Mouse (Mus musculus): ENCODE data around the gene Trim43b. TPM values are rescaled to one million over a fixed set of nuclear protein-coding genes. Genes with fewer than 3 reads are reported as not detected.
"Not testable (repeated sequence)": the region's sequence is repeated elsewhere in the genome, so short reads cannot be mapped to it uniquely, and the experiment has no call there.

The Trim43b gene
- polyA plus RNA-seq (2015; fragmentation: Nextera tagmentation; extraction: Ambion mirVana) = not detected in 2 replicates

- not testable (repeated sequence) for H3K4me1 ChIP-seq (replicated peaks; ENCODE audit: control insufficient read depth, insufficient read depth, low read length); ATAC-seq (ENCODE audit: low read depth); H3K9me3 ChIP-seq (ENCODE audit: control insufficient read depth, low read length); H3K9ac ChIP-seq (ENCODE audit: low read length); H3K4me3 ChIP-seq (ENCODE audit: low read length); H3K27me3 ChIP-seq (ENCODE audit: control insufficient read depth, insufficient read depth, low read depth, low read length); H3K36me3 ChIP-seq (ENCODE audit: control insufficient read depth, insufficient read depth, low read length); H3K27ac ChIP-seq (ENCODE audit: low read length); H3K4me2 ChIP-seq (ENCODE audit: low read depth, low read length)
- WGBS = 92% methylated on average over 1 of the region's 2 CpGs
Measured at GRCm38 (mm10) chr9:89092735-89093134, at the start of gene Trim43b. Gene Trim43b, minus strand, starts transcription at chr9:89092835.

- not testable (repeated sequence) for H3K4me1 ChIP-seq (replicated peaks; ENCODE audit: control insufficient read depth, insufficient read depth, low read length); H3K9me3 ChIP-seq (ENCODE audit: control insufficient read depth, low read length); H3K4me3 ChIP-seq (ENCODE audit: low read length); H3K9ac ChIP-seq (ENCODE audit: low read length); H3K27ac ChIP-seq (ENCODE audit: low read length); ATAC-seq (ENCODE audit: low read depth); H3K36me3 ChIP-seq (ENCODE audit: control insufficient read depth, insufficient read depth, low read length); H3K27me3 ChIP-seq (ENCODE audit: control insufficient read depth, insufficient read depth, low read depth, low read length); H3K4me2 ChIP-seq (ENCODE audit: low read depth, low read length)
- 84% methylated on average over 7 of the region's 7 CpGs for WGBS
Measured at GRCm38 (mm10) chr9:89104576-89104975, 11.9 kb upstream of the Trim43b start.

GRCm38 (mm10) chr9:89086746-89087145 lies 5.9 kb downstream of the Trim43b start:
- H3K4me1 ChIP-seq (replicated peaks; ENCODE audit: control insufficient read depth, insufficient read depth, low read length); H3K36me3 ChIP-seq (ENCODE audit: control insufficient read depth, insufficient read depth, low read length); H3K27me3 ChIP-seq (ENCODE audit: control insufficient read depth, insufficient read depth, low read depth, low read length); H3K4me3 ChIP-seq (ENCODE audit: low read length); ATAC-seq (ENCODE audit: low read depth); H3K9me3 ChIP-seq (ENCODE audit: control insufficient read depth, low read length); H3K4me2 ChIP-seq (ENCODE audit: low read depth, low read length); H3K9ac ChIP-seq (ENCODE audit: low read length); H3K27ac ChIP-seq (ENCODE audit: low read length): not testable (repeated sequence)
- 93% methylated on average over 13 of the region's 13 CpGs for WGBS

- not testable (repeated sequence) for H3K9ac ChIP-seq (ENCODE audit: low read length); H3K27ac ChIP-seq (ENCODE audit: low read length); H3K4me1 ChIP-seq (replicated peaks; ENCODE audit: control insufficient read depth, insufficient read depth, low read length); H3K9me3 ChIP-seq (ENCODE audit: control insufficient read depth, low read length); H3K4me3 ChIP-seq (ENCODE audit: low read length); H3K36me3 ChIP-seq (ENCODE audit: control insufficient read depth, insufficient read depth, low read length); H3K27me3 ChIP-seq (ENCODE audit: control insufficient read depth, insufficient read depth, low read depth, low read length); H3K4me2 ChIP-seq (ENCODE audit: low read depth, low read length); ATAC-seq (ENCODE audit: low read depth)
- 66% methylated on average over 10 of the region's 10 CpGs for WGBS
Measured at GRCm38 (mm10) chr9:89079637-89080036, 13.0 kb downstream of the Trim43b start.

GRCm38 (mm10) chr9:89076508-89076907 lies 16.1 kb downstream of the Trim43b start:
- not testable (repeated sequence) for H3K4me2 ChIP-seq (ENCODE audit: low read depth, low read length); H3K36me3 ChIP-seq (ENCODE audit: control insufficient read depth, insufficient read depth, low read length); H3K9me3 ChIP-seq (ENCODE audit: control insufficient read depth, low read length); H3K27me3 ChIP-seq (ENCODE audit: control insufficient read depth, insufficient read depth, low read depth, low read length); ATAC-seq (ENCODE audit: low read depth); H3K4me3 ChIP-seq (ENCODE audit: low read length); H3K9ac ChIP-seq (ENCODE audit: low read length); H3K27ac ChIP-seq (ENCODE audit: low read length); H3K4me1 ChIP-seq (replicated peaks; ENCODE audit: control insufficient read depth, insufficient read depth, low read length)
- 79% methylated on average over 1 of the region's 5 CpGs for WGBS

GRCm38 (mm10) chr9:89067143-89067501 lies 25.5 kb downstream of the Trim43b start:
- not testable (repeated sequence) for H3K36me3 ChIP-seq (ENCODE audit: control insufficient read depth, insufficient read depth, low read length); H3K27me3 ChIP-seq (ENCODE audit: control insufficient read depth, insufficient read depth, low read depth, low read length); H3K4me3 ChIP-seq (ENCODE audit: low read length); H3K9ac ChIP-seq (ENCODE audit: low read length); H3K27ac ChIP-seq (ENCODE audit: low read length); ATAC-seq (ENCODE audit: low read depth); H3K9me3 ChIP-seq (ENCODE audit: control insufficient read depth, low read length); H3K4me1 ChIP-seq (replicated peaks; ENCODE audit: control insufficient read depth, insufficient read depth, low read length); H3K4me2 ChIP-seq (ENCODE audit: low read depth, low read length)
- 87% methylated on average over 2 of the region's 6 CpGs for WGBS

GRCm38 (mm10) chr9:89066378-89067142 lies 26.1 kb downstream of the Trim43b start:
- not testable (repeated sequence) for H3K9me3 ChIP-seq (ENCODE audit: control insufficient read depth, low read length); H3K9ac ChIP-seq (ENCODE audit: low read length); H3K27me3 ChIP-seq (ENCODE audit: control insufficient read depth, insufficient read depth, low read depth, low read length); H3K36me3 ChIP-seq (ENCODE audit: control insufficient read depth, insufficient read depth, low read length); H3K27ac ChIP-seq (ENCODE audit: low read length); H3K4me2 ChIP-seq (ENCODE audit: low read depth, low read length); H3K4me1 ChIP-seq (replicated peaks; ENCODE audit: control insufficient read depth, insufficient read depth, low read length); H3K4me3 ChIP-seq (ENCODE audit: low read length)
- 69% methylated on average over 34 of the region's 44 CpGs for WGBS
- peak; percentile 100 for ATAC-seq (ENCODE audit: low read depth)

Other genes with a start within 250 kb of the Trim43b start
- gene Bcl2a1a, start 135.9 kb downstream of the Trim43b start, polyA plus RNA-seq (2015; fragmentation: Nextera tagmentation; extraction: Ambion mirVana) = 3.5 and 3.8 TPM in 2 replicates
- 11.2 and 12.7 TPM in 2 replicates for gene Bcl2a1b, start 106.4 kb upstream of the Trim43b start, polyA plus RNA-seq (2015; fragmentation: Nextera tagmentation; extraction: Ambion mirVana)
- gene Gm29094, start 106.5 kb upstream of the Trim43b start, polyA plus RNA-seq (2015; fragmentation: Nextera tagmentation; extraction: Ambion mirVana) = 1.2 and 3.1 TPM in 2 replicates
- gene Mthfs, start 117.8 kb upstream of the Trim43b start, polyA plus RNA-seq (2015; fragmentation: Nextera tagmentation; extraction: Ambion mirVana) = 32.8 and 36.5 TPM in 2 replicates